Mouse (Mus musculus) kidney, postnatal 4 days (tissue): Measurements from ENCODE around the gene Cfap46.
"Not testable (repeated sequence)": the region's sequence is repeated elsewhere in the genome, so short reads cannot be mapped to it uniquely, and the experiment has no call there.

Experiments
- DNase-seq, 2 experiments: peaks; one replicate each; pipeline ENCODE4 v3.0.0; 2021; ENCODE audit warnings: mixed read lengths in 2 of 2

The Cfap46 gene

GRCm38 (mm10) chr7:139659901-139660300, 23.7 kb downstream of the Cfap46 start:
- not testable (repeated sequence) for DNase-seq

- no peak for DNase-seq
Observed at GRCm38 (mm10) chr7:139649698-139650097, 33.9 kb downstream of the Cfap46 start.

GRCm38 (mm10) chr7:139648107-139648824, 35.4 kb downstream of the Cfap46 start:
- DNase-seq, result peak; percentile 97 to 99

- DNase-seq, result no peak
Observed at GRCm38 (mm10) chr7:139633393-139633792, 50.2 kb downstream of the Cfap46 start.

GRCm38 (mm10) chr7:139625156-139625555, 58.5 kb downstream of the Cfap46 start:
- no peak for DNase-seq

- DNase-seq, result no peak
Observed at GRCm38 (mm10) chr7:139622568-139622967, 61.0 kb downstream of the Cfap46 start.

GRCm38 (mm10) chr7:139615767-139616766, 67.5 kb downstream of the Cfap46 start:
- peak; percentile 75 to 79 for DNase-seq

GRCm38 (mm10) chr7:139610328-139610727, 73.3 kb downstream of the Cfap46 start:
- DNase-seq, result no peak

- DNase-seq, result no peak
Observed at GRCm38 (mm10) chr7:139595862-139596261, 87.8 kb downstream of the Cfap46 start.

- DNase-seq, result no peak
Observed at GRCm38 (mm10) chr7:139595311-139595710, 88.3 kb downstream of the Cfap46 start.

- DNase-seq, result no peak
Observed at GRCm38 (mm10) chr7:139591311-139591710, 92.3 kb downstream of the Cfap46 start.

GRCm38 (mm10) chr7:139590302-139590701, 93.3 kb downstream of the Cfap46 start:
- peak; percentile 67 to 71 for DNase-seq

- no peak for DNase-seq
Observed at GRCm38 (mm10) chr7:139587919-139588318, 95.7 kb downstream of the Cfap46 start.

GRCm38 (mm10) chr7:139585183-139585821, 98.3 kb downstream of the Cfap46 start:
- DNase-seq, result peak; percentile 19 to 32

GRCm38 (mm10) chr7:139584221-139585175, 99.1 kb downstream of the Cfap46 start:
- peak; percentile 40 to 53 for DNase-seq

GRCm38 (mm10) chr7:139583094-139583737, 100.4 kb downstream of the Cfap46 start:
- peak; percentile 9 to 20 for DNase-seq

- peak; percentile 63 to 75 for DNase-seq
Observed at GRCm38 (mm10) chr7:139582595-139582994, 101.0 kb downstream of the Cfap46 start, which contains the start of gene Nkx6-2. Gene Nkx6-2 (minus strand): TSS chr7:139582797.

GRCm38 (mm10) chr7:139581801-139582571, 101.6 kb downstream of the Cfap46 start:
- peak; percentile 41 to 60 for DNase-seq

- DNase-seq, result peak; percentile 27 to 50
Observed at GRCm38 (mm10) chr7:139580851-139581775, 102.5 kb downstream of the Cfap46 start.
